Mouse (Mus musculus): ENCODE data around the gene Trim9.

GRCm38 (mm10) chr12:70212501-70212900, 134.9 kb downstream of the Trim9 start:
- TF ChIP-seq CTCF (IDR thresholded peaks at IDR 0.05; ENCODE audit: control insufficient read depth, insufficient read depth, low read length), result no peak
- TF ChIP-seq POLR2A (IDR thresholded peaks at IDR 0.05; ENCODE audit: borderline replicate concordance, control insufficient read depth, low read depth, low read length), result no peak
